Mouse (Mus musculus): ENCODE measurements around the gene Src. TPM values are rescaled to one million over a fixed set of nuclear protein-coding genes. Genes with fewer than 3 reads are reported as not detected.
"Not testable (repeated sequence)": the region's sequence is repeated elsewhere in the genome, so short reads cannot be mapped to it uniquely, and the experiment has no call there.

Gene Src
- 100 to 1,000 TPM in 1 of 2 experiments, 10 to 100 TPM in 1; 92.7 to 101 TPM for total RNA-seq (2021)
- long read RNA-seq, partial matches to known transcripts, result 0 of 15 reads
- long read RNA-seq, other reads (novel, unspliced or antisense), result 13 of 15 reads

- DNase-seq (ENCODE audit: low spot score in 2 of 2), result no peak
Measured at GRCm38 (mm10) chr2:157418206-157418605, at the start of gene Src. Src (plus strand) TSS chr2:157418444.

GRCm38 (mm10) chr2:157371696-157372095 is 46.5 kb upstream of the Src start:
- DNase-seq (ENCODE audit: low spot score in 2 of 2), result no peak

- DNase-seq (ENCODE audit: low spot score in 2 of 2), result no peak
Measured at GRCm38 (mm10) chr2:157373681-157374080, 44.6 kb upstream of the Src start.

- DNase-seq (ENCODE audit: low spot score in 2 of 2), result no peak
Measured at GRCm38 (mm10) chr2:157375051-157375450, 43.2 kb upstream of the Src start.

- no peak for DNase-seq (ENCODE audit: low spot score in 2 of 2)
Measured at GRCm38 (mm10) chr2:157375794-157376757, 42.2 kb upstream of the Src start.

- DNase-seq (ENCODE audit: low spot score in 2 of 2), result no peak
Measured at GRCm38 (mm10) chr2:157376995-157377394, 41.2 kb upstream of the Src start.

- DNase-seq (ENCODE audit: low spot score in 2 of 2), result no peak
Measured at GRCm38 (mm10) chr2:157384836-157385235, 33.4 kb upstream of the Src start.

- not testable (repeated sequence) for DNase-seq (ENCODE audit: low spot score in 2 of 2)
Measured at GRCm38 (mm10) chr2:157388901-157389590, 29.2 kb upstream of the Src start.

GRCm38 (mm10) chr2:157389591-157389921 is 28.7 kb upstream of the Src start:
- DNase-seq (ENCODE audit: low spot score in 2 of 2), result no peak

GRCm38 (mm10) chr2:157392331-157392730 is 25.9 kb upstream of the Src start:
- DNase-seq (ENCODE audit: low spot score in 2 of 2), result no peak

GRCm38 (mm10) chr2:157393549-157393948 is 24.7 kb upstream of the Src start:
- DNase-seq (ENCODE audit: low spot score in 2 of 2), result no peak

GRCm38 (mm10) chr2:157394868-157395267 is 23.4 kb upstream of the Src start:
- DNase-seq (ENCODE audit: low spot score in 2 of 2), result no peak

- DNase-seq (ENCODE audit: low spot score in 2 of 2), result no peak
Measured at GRCm38 (mm10) chr2:157395371-157395770, 22.9 kb upstream of the Src start.

- no peak for DNase-seq (ENCODE audit: low spot score in 2 of 2)
Measured at GRCm38 (mm10) chr2:157395960-157396359, 22.3 kb upstream of the Src start.

GRCm38 (mm10) chr2:157397376-157397775 is 20.9 kb upstream of the Src start:
- DNase-seq (ENCODE audit: low spot score in 2 of 2), result no peak

- DNase-seq (ENCODE audit: low spot score in 2 of 2), result no peak
Measured at GRCm38 (mm10) chr2:157398539-157398938, 19.7 kb upstream of the Src start.

GRCm38 (mm10) chr2:157399797-157400196 is 18.4 kb upstream of the Src start:
- no peak for DNase-seq (ENCODE audit: low spot score in 2 of 2)

- no peak for DNase-seq (ENCODE audit: low spot score in 2 of 2)
Measured at GRCm38 (mm10) chr2:157400491-157400890, 17.8 kb upstream of the Src start.

GRCm38 (mm10) chr2:157401261-157401660 is 17.0 kb upstream of the Src start:
- DNase-seq (ENCODE audit: low spot score in 2 of 2), result no peak

- no peak for DNase-seq (ENCODE audit: low spot score in 2 of 2)
Measured at GRCm38 (mm10) chr2:157407596-157407995, 10.6 kb upstream of the Src start.

GRCm38 (mm10) chr2:157409793-157410533 is 8.3 kb upstream of the Src start:
- DNase-seq (ENCODE audit: low spot score in 2 of 2), result no peak

All from layer of hippocampus, postnatal 10 days (tissue).